Comparison of ENCODE assay signal across 18 mouse cellular contexts in the genomic region with DNA sequence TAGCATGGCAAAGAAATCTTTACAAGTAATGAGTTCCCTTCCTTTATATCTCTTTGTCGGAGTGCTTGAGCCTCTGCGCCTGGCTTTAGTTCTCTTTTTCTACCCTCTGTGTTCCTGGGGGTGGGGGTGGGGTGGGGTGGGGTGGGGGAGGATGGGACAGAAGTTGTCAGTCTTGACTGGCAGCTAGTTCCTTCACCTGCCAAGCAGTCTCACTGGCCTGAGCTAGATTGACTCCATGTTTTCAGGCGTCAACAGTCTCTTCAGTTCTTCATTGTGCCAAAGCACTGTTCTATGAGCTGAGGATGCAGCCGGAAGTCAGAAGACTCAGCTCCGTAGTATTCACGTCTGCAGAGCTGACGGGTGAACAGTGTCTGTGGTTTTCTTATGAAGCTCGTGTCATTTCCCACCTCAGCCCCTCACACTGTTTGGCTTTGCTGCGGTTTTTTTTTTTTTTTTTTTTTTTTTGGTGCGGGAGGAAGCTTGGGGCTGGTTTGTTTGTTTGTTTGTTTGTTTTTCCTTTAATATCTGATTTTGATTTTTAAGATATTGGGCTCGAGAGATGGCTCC.
A peak's percentile ranks its signal among the peaks of the same experiment; 100 is the strongest.
DNase-seq lines count a peak whose midpoint lies in the region; ATAC-seq and TF ChIP-seq lines count a peak whose summit lies in the region.
"Had no signal": no experiment of that assay in that cellular context is flagged by ENCODE, and none has a peak within 500 bp of the region (broad histone marks: within the 10 kb centered on the region; RNA-seq: fewer than 3 reads in every experiment).

No protein-coding gene starts in this region.

- H3K9ac ChIP-seq in hindbrain, postnatal 0 days (replicated peaks; ENCODE audit: low read length), result no peak overlapping the region
- H3K9ac ChIP-seq in hindbrain, embryonic 13.5 days, result no peak overlapping the region
- H3K9ac ChIP-seq: hindbrain, embryonic 14.5 days had no signal

- TF ChIP-seq CTCF in hindbrain, postnatal 0 days (IDR thresholded peaks at IDR 0.05; ENCODE audit: low read depth), result no peak

- no peak overlapping the region for H3K4me3 ChIP-seq in hindbrain, postnatal 0 days (ENCODE audit: low read length)
- no peak overlapping the region for H3K4me3 ChIP-seq in hindbrain, embryonic 13.5 days

- no peaks in the 10 kb centered on the region for H3K9me3 ChIP-seq in hindbrain, postnatal 0 days (ENCODE audit: low read length)
- H3K9me3 ChIP-seq in hindbrain, embryonic 13.5 days, result no peaks in the 10 kb centered on the region
- H3K9me3 ChIP-seq: G1E had no signal

- no peak overlapping the region for H3K4me2 ChIP-seq in hindbrain, postnatal 0 days (ENCODE audit: low read depth, low read length)
- no peak overlapping the region for H3K4me2 ChIP-seq in hindbrain, embryonic 13.5 days
- H3K4me2 ChIP-seq: hindbrain, embryonic 14.5 days; midbrain, embryonic 11.5 days had no signal

- H3K4me1 ChIP-seq in hindbrain, postnatal 0 days (ENCODE audit: insufficient read depth, low read length), result no peaks in the 10 kb centered on the region
- peaks cover 21% of the 10 kb centered on the region for H3K4me1 ChIP-seq in hindbrain, embryonic 13.5 days (replicated peaks)

- no peaks in the 10 kb centered on the region for H3K36me3 ChIP-seq in hindbrain, postnatal 0 days (ENCODE audit: insufficient read depth, low read length)
- H3K36me3 ChIP-seq in hindbrain, embryonic 13.5 days, result no peaks in the 10 kb centered on the region
- H3K36me3 ChIP-seq: G1E had no signal

- 78% methylated on average over 11 of the region's 11 CpGs for whole genome bisulfite sequencing in hindbrain, postnatal 0 days
- WGBS in hindbrain, embryonic 13.5 days, result 87% methylated on average over 11 of the region's 11 CpGs

- no peaks in the 10 kb centered on the region for H3K27me3 ChIP-seq in hindbrain, postnatal 0 days (ENCODE audit: insufficient read depth, low read length)
- H3K27me3 ChIP-seq in hindbrain, embryonic 13.5 days, result peaks cover 6% of the 10 kb centered on the region; the same call in 1 of the 2 replicates

- ATAC-seq in granulocyte monocyte progenitor cell, adult 5-6 weeks (replicated peaks; ENCODE audit: poor library complexity, severe bottlenecking), result peak; percentile 15
- ATAC-seq in hindbrain, postnatal 0 days, result no peak
- ATAC-seq in hindbrain, embryonic 13.5 days (ENCODE audit: low FRiP score), result no peak
- ATAC-seq: forebrain, embryonic 14.5 days had no signal

- DNase-seq in 416B (ENCODE audit: low read depth), result peak; percentile 37
- DNase-seq in CD4-positive helper T cell, adult 2 months (ENCODE audit: low read depth, low spot score), result peak; percentile 68
- peak; percentile 44 to 61 for DNase-seq in natural killer cell, adult 2 months (ENCODE audit: low spot score in 2 of 2)
- DNase-seq in urinary bladder, postnatal 36 days (ENCODE audit: low spot score in 2 of 2), result no peak
- DNase-seq in hindbrain, postnatal 0 days (ENCODE audit: low spot score), result no peak
- no peak for DNase-seq in layer of hippocampus, postnatal 10 days (ENCODE audit: low spot score in 2 of 2)
- DNase-seq: adrenal gland, postnatal 10 days; cerebellum, adult 2 months; gastrocnemius, adult 2 months; kidney, adult 11 months; layer of hippocampus, postnatal 36 days; right cerebral cortex, postnatal 25 days had no signal

- no peak overlapping the region for H3K27ac ChIP-seq in hindbrain, postnatal 0 days
- no peak overlapping the region for H3K27ac ChIP-seq in hindbrain, embryonic 13.5 days
- H3K27ac ChIP-seq: gastrocnemius, adult 2 months; hindbrain, embryonic 14.5 days had no signal

Comparison
In these comparisons a context has a peak if more than half of its experiments do, and no peak if none do; other contexts are left out.
1. DNase-seq: peak in 416B (single experiment), CD4-positive helper T cell, adult 2 months (single experiment) and natural killer cell, adult 2 months (2 of 2); none in urinary bladder, postnatal 36 days (0 of 2), hindbrain, postnatal 0 days (single experiment) and layer of hippocampus, postnatal 10 days (0 of 2).